Mouse (Mus musculus) liver, embryonic 18 days (tissue): ENCODE results near the gene BC051665. TPM values are rescaled to one million over a fixed set of nuclear protein-coding genes. Genes with fewer than 3 reads are reported as not detected.

Experiments
- polyA plus RNA-seq: library from polyadenylated mRNA; depleted of rRNA; stranded (reverse); fragments of >200 nt; gene quantifications from 2 replicates; pipeline ENCODE4 v1.2.3, GENCODE M21; 2012; rRNA removed

BC051665 gene
- not detected in 2 replicates for polyA plus RNA-seq

GRCm38 (mm10) chr13:60786264-60786663 is at the start of gene BC051665:
Gene BC051665 (minus strand): TSS chr13:60786364.

GRCm38 (mm10) chr13:60802749-60803148 is 16.6 kb upstream of the BC051665 start, which contains the start of gene Ctsll3:
Gene Ctsll3 (minus strand): TSS chr13:60802849.

Other genes starting within 250 kb of the BC051665 start
- gene Dapk1, start 184.4 kb downstream of the BC051665 start, polyA plus RNA-seq, result 19.7 and 25.8 TPM in 2 replicates
- gene Ctsll3, start 16.5 kb upstream of the BC051665 start, polyA plus RNA-seq, result not detected in 2 replicates
- gene 4930486L24Rik, start 78.1 kb upstream of the BC051665 start, polyA plus RNA-seq, result 0.10 and 0.16 TPM in 2 replicates
- 0.06 and 0.14 TPM in 2 replicates for gene Gm49392, start 110.5 kb upstream of the BC051665 start, polyA plus RNA-seq
- gene Ctla2b, start 111.1 kb upstream of the BC051665 start, polyA plus RNA-seq, result 6.9 and 8.1 TPM in 2 replicates
- gene Tpbpb, start 118.5 kb upstream of the BC051665 start, polyA plus RNA-seq, result not detected in 2 replicates
- gene Gm49393, start 149.2 kb upstream of the BC051665 start, polyA plus RNA-seq, result 0.19 TPM in 1 of 2 replicates, not detected in the other
- gene Gm49391, start 150.2 kb upstream of the BC051665 start, polyA plus RNA-seq, result 6.8 and 8.7 TPM in 2 replicates
- 20.2 TPM in 2 replicates for gene Ctla2a, start 150.3 kb upstream of the BC051665 start, polyA plus RNA-seq
- gene Tpbpa, start 155.6 kb upstream of the BC051665 start, polyA plus RNA-seq, result 0.02 and 0.08 TPM in 2 replicates
- gene Ctsj, start 219.6 kb upstream of the BC051665 start, polyA plus RNA-seq, result 0.05 and 0.06 TPM in 2 replicates